Mouse (Mus musculus) E14TG2a.4 (cell line): ENCODE measurements around the gene Nlrx1.

Source experiments
- CTCF ChIP-seq: conservative IDR thresholded peaks from 2 replicates; pipeline ENCODE4 v1.5.1; 2014; ENCODE audit warnings: low read length
- NANOG ChIP-seq: IDR thresholded peaks from 2 replicates; pipeline ENCODE4 v1.6.1; 2014; ENCODE audit warnings: borderline replicate concordance, low read length, mixed read lengths
- POU5F1 ChIP-seq: IDR thresholded peaks from 2 replicates; pipeline ENCODE4 v1.6.1; 2014; ENCODE audit warnings: low read length, borderline replicate concordance

DNA sequence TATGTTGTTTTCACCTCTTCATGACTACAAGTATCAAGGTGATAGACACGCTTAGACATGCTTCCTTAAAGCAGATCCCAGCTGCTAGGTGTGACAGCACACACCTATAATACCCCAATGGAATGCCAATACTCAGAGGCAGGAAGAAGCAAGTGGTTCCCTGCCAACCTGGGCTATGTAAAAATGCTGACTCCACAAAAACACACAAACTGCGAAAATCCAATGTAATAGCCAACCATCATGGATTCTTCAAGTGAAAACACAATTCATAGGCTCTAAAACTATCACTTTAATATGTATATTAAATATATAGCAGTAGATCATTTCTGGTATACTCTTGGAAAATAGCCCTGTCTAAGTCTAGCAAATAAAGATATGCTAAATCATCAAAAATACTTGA, 60.6 kb downstream of the Nlrx1 start:
- no peak for TF ChIP-seq CTCF
- TF ChIP-seq NANOG: no peak
- no peak for TF ChIP-seq POU5F1
